Mouse (Mus musculus): ENCODE measurements at regions not wholly inside any gene's neighbourhood (a gene's known extent, or its start where the extent isn't known, plus 50 kb on each side); places are given as distances from the start of the nearest gene placed in this dataset.

DNA sequence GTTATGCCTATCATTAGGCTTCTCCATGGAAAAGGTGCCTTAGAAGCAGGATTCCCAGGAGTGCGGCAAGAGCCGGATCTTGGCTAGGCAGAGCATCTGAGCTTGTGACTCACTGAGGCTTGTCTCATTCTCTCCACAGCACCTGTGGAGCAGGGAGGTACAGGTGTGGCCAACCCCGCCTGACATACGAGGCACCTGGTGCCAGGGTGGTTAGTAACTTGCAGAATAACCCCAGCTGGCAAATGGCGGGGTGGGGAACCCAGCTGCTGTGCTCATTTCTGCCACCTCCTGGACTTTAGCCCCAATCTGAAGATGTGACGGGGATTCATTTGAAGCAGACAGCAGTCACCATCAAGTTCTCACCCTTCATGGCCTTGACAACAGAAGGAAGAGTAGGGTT lies 96.2 kb downstream of the Pdgfra start:
- no peak for DNase-seq

- no peak for DNase-seq
These were observed 97.6 kb downstream of the Pdgfra start for GRCm38 (mm10) chr5:75249671-75250070.

DNA sequence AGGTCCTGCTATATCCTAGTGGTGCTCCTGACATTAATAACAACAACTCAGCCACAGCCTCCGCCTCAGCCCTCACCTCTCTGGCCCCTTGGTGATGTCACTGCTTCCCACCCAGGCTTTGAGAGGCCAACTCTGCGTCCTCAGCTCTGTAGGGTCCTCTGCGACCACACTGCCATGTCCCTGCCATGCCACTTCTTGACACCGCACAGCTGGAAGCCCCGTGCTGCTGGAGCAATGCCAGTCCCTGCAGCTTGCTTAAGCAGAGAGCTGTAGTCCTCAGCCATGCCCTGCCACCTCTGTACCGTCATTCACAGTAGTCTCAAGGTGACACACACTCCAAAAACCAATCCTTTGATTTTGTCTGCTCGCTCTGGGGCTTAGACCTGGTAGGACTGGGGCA lies 101.3 kb downstream of the Pdgfra start:
- no peak for DNase-seq

- no peak for DNase-seq
These were observed 101.7 kb downstream of the Pdgfra start for GRCm38 (mm10) chr5:75253830-75254229.

GRCm38 (mm10) chr5:75256186-75256585 lies 104.1 kb downstream of the Pdgfra start:
- no peak for DNase-seq

- no peak for DNase-seq
These were observed 105.0 kb downstream of the Pdgfra start for GRCm38 (mm10) chr5:75257067-75257466.

- peak; percentile 72 for DNase-seq
These were observed 108.2 kb downstream of the Pdgfra start for GRCm38 (mm10) chr5:75260247-75260646.

DNA sequence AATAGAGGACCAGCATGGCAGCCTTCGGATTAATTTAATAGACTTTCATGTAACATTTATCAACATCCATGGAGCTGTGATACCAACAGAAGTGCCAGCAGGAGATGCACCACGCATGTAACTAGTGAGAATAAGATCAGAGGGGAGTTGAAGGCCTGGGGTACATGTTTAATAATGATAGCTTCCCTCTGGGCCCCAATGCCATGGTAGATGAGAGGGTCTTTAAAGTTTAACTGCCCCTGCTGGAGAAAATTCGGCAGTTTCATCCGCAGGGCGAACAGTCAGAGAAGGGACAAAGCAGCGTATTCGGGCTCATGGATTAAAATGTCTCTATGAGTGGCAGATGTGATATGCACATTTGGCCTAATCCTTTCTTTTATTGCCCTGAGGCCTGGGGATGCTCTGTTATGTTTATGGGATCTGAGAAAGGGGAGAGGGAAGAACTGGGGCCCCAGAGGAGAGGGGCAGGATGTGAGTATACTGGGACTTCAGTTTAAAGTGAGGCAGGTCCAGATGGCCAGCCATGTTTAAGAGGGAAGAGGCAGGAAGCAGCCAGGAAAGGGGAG lies 114.1 kb downstream of the Pdgfra start:
- DNase-seq = no peak

- DNase-seq = no peak
These were observed 114.8 kb downstream of the Pdgfra start for GRCm38 (mm10) chr5:75266871-75267270.

- DNase-seq = no peak
These were observed 115.7 kb downstream of the Pdgfra start for GRCm38 (mm10) chr5:75267766-75268165.

DNA sequence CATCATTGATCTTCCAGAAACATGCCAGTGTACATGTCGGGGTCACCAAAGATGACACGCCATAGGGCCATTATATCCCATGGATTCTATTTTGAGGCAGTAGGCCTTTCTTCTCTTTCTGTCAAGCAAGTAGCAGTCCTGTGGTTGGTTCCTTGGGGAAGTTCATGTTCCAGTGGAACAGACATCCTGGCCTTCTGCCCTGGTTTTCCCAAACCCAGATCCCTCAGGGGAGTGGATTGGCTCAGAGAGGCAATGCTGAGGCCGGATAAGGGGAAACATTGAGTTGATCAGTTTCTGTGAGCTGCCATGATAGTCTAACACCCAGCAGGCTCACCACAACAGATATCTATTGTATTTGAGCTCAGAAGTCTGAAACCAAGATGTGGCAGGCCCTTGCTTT lies 125.9 kb downstream of the Pdgfra start:
- no peak for DNase-seq

DNA sequence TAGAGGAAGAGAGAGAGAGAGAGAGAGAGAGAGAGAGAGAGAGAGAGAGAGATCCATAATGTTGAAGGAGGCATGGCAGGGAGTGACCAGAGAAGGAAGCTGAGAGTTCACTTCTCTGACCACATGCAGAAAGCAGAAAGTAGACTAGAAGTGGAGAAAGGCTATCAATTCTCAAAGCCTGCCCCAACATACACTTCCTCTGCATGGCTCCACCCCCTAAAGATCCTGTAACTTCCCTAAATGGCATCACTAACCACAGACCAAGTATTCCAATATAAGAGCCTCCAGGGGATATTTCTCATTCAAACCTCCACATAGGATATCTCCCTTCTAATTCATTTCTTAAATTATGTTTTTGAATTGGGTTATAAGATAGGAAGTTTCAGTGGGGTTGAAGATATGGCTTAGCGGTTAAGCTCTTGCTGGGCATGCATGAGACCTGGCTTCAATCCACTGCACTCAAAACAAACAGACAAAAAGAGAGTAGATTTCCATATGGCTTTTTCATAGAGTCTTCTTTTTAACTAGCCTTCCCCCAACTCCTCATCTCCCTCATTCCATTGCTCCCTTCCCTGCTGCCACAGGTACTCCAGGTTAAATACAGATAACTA lies 127.6 kb downstream of the Pdgfra start:
- DNase-seq = no peak

GRCm38 (mm10) chr5:75280698-75281097 lies 128.6 kb downstream of the Pdgfra start:
- peak; percentile 43 for DNase-seq

DNA sequence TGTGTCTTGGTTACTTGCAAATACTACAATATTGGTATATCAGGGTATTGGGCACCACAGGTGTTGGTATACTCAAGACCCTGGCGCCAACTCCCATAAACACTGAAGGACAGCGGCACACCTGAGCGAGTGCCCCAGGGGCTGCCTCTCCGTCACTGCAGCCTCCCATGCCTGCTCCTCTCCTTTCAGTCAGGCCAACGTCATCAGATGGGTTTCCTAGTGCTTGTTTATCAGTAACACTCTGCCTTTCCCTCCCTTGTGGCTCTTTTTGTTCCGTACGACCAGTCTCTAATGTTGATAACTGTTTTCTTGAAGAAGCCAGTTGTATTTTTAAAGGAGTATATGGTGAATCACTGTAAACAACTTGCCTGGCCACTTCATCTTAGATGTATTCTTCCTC lies 129.4 kb downstream of the Pdgfra start:
- DNase-seq = no peak

- no peak for DNase-seq
These were observed 130.5 kb downstream of the Pdgfra start for GRCm38 (mm10) chr5:75282617-75283016.

- DNase-seq = no peak
These were observed 131.7 kb downstream of the Pdgfra start for GRCm38 (mm10) chr5:75283841-75284240.

GRCm38 (mm10) chr5:75285950-75286349 lies 133.9 kb downstream of the Pdgfra start:
- no peak for DNase-seq

- DNase-seq = no peak
These were observed 143.6 kb downstream of the Pdgfra start for GRCm38 (mm10) chr5:75295676-75296075.

- no peak for DNase-seq
These were observed 160.8 kb downstream of the Pdgfra start for GRCm38 (mm10) chr5:75312897-75313296.

DNA sequence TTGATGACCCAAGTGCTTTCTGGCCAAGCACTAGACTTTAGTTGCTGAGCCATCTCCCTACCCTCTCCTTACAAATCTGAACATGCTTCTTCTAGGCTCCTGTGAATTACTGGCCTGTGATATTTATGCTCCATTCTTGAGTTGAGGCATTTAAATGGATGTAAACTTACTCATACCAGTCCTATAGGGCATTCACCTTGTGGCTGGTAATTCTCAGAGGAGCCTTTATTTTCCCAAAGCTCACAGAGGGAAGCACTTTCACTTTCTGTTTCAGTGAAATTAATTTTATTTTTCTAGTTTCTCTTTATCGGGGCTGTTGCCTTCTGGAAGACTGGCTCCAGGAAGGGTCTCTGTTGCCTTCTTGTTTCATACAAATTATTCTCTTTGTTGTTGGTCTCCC lies 163.9 kb downstream of the Pdgfra start:
- peak; percentile 9 for DNase-seq

DNA sequence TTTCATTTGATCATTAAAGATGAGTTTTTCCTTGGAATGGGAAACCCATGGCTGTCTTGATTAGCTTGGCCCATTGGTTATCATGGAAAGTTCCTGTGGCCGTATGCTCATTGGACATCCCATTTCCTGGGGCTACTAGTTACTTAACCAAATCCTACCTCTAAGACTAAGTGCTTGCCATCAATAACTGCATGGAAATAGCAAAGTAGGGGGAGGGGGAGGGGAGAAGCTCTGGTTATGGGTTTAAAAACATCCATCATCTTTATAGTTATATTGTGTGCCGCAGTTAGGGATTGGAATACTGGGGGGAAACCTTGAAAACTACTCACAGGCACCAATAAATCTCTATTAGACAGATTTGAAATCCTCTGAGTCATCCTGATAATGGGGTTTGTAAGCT lies 168.4 kb downstream of the Pdgfra start:
- no peak for DNase-seq

DNA sequence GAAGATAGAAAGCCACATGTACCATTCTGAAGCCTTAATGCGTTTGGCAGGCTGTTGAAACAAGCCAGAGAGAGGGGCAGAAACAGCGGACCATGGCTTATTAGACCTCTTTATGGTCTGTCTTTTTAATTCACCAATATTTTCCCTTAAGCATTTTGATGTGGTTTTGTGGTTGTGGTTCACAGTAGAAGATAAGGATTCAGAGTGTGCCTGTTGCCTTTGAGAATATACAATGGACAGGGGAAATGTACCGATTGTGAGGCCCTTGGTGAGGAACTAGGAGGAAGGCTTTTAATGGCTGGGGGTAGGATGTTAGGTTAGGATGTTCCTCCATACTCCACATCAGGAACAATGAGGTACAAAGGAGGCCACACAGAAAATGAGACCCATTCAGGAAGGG lies 182.0 kb downstream of the Pdgfra start:
- peak; percentile 9 for DNase-seq

- no peak for DNase-seq
These were observed 184.4 kb downstream of the Pdgfra start for GRCm38 (mm10) chr5:75336454-75336853.

DNA sequence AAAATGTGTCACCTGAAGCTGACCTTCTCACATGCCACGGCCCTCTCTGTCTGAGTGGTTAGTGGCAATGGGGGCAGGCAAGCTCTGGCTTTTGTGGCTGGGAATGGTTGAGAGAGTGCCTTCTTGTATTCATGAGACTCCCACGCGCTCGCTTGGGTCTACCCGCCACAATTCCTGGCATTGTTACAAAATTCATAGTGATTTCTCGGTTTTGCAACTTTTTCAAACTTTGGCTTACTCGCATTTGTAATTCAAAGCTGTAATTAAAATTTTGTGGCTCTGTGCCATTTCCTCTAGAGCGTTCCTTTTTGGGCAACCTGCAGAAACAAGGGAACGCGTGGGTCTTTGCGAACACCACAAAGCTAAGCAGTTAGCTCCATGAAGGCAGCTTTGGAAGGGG lies 186.3 kb downstream of the Pdgfra start:
- no peak for DNase-seq

DNA sequence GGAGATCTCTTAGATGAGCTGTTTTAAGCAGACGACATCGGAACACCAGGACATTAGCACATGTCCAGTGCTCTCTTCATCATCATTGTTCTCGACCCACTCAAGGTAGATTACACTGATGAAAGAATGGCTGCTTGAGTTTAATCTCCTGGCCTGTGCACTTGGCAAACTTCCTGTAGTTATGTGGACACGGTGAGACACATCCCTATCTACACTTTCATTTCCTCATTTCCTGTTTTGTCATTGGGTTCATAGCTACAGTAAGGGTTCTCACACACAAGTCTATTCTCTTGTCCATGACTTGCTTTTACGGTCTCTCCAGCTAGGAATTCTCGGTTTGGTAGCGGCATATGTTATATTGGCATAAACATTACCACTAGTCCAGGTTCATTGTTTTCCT lies 190.5 kb downstream of the Pdgfra start:
- no peak for DNase-seq

Measured in lung, postnatal 36 days (tissue).